Mouse (Mus musculus): Measurements from ENCODE around the gene Cxcl12.

Gene Cxcl12

GRCm38 (mm10) chr6:117219911-117220481 is 51.7 kb downstream of the Cxcl12 start:
- DNase-seq (ENCODE audit: extremely low spot score) = no peak

- peak; percentile 41 for DNase-seq (ENCODE audit: extremely low spot score)
These were observed 52.6 kb downstream of the Cxcl12 start for GRCm38 (mm10) chr6:117220831-117221345.

Data from embryo, embryonic 9.5 days (tissue).